Mouse (Mus musculus) ovary, adult 18-20 months (tissue): ENCODE measurements around the gene Dld.

Experiments
- DNase-seq: peaks from one replicate; pipeline ENCODE4 v3.0.0; 2022; ENCODE audit warnings: low spot score, mixed read lengths

Gene Dld

DNA sequence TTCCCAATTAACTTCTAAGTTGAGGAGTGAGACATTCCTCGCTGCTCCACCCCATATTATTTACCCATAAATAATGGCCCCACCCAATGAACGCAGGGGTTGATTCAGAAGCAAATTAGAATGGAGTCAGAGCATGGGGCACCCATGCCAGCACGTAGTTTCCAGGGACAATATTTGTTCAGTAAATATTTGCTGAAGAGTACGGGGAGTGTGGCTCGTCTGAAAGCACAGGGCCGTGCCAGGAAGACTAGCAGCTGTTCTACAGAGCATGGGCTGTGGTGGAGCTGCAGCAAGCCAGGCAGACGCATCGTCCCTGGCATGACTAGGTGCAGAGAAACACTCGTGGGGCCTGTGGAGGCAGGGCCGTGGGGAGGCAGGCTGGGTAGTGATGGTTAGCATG is 56.7 kb downstream of the Dld start:
- no peak for DNase-seq

DNA sequence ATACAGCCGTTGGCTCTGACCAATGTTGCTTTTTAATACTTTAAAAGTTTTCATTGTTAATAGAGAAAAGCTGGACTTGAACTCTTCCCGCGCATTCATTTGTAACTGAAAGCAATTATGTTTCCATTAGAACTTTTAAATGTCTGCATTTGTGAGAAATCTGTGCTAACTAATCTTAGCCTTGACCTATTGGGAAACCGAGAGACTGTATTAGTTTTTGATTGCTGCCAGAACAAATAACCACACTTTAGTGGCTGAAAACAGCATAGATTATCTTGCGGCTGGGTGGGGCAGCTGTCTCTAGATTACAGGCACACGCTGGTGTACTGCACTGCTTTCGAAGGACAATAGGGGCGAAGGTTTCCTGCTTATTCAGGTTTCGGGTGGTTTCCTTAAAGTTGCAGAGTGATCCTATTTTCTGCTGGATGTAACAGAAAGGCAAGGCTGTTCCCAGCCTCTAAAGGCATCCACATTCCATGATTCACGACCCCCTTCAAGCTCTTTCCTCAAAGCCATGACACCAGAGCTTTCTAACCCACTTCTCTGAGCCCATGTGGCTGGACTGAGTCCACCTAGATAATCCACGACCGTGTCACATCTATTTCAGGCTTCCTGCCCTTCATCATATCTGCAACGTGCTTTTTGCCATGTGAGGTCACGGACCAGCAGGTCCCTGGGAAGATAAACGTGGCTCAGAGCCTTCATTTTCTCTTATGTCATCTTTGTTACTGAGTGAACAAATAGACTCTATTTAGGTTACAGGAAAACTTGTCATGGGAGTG is 57.7 kb downstream of the Dld start:
- DNase-seq: no peak

DNA sequence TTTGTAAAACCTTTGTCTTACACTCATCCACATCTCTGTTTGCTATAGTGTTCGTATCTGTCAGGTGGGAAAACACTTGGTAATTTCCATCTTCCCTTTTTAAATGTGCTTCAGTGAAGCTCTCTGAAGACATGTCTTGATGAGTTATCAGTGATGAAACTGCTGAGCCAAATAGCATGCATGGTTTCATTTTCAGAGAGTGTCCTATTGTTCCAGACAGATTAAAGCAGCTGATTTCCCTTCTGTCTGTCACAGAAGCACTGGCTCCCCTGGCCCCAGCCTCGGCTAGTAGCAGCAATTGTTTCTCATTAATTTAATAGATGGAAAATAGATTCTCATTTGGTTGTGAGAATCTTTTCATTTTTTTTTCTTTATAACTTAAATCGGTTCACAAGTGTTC is 60.3 kb downstream of the Dld start:
- no peak for DNase-seq

DNA sequence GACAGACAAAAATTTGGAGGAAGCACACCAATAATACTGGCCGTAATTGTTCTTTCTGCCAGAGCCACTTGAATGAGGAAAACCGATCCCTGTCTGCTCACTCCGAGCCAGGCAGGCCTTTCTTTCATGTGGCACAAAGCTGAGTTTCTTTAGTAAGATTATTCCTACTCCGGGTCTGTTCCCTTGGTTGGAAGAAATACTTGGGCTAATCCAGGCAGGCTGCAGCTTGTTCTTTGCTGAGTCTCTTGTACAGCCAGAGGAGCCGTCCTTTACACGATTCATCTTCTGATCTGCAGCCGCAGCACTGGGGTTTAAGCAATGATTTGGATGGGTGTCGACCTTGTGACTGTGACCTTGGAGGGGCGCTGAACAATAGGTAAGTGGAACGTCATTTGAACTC is 62.2 kb downstream of the Dld start:
- no peak for DNase-seq

DNA sequence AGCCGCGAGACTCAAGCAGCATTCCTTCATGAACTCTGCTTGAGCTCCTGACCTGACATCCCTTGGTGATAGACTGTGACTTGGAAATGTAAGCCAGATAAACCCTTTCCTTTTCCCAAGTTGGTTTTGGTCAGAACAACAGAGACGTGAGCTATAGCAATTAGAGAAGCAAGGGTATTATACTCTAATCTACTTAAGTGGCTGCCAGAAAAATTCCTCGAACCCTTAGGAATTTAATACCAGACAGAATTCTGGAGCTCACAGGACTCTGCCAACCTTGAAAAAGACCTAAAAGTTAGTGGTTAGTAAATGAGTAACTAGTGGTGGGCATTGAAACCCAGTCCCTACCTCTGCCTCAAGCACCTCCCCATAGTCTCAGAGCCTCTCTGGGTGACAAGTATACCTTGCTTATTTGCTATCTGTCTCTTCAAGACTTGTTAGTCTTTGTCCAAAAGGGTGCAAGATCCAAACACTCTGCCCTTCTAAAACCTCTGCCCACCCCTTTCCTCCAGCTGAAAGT is 67.6 kb downstream of the Dld start:
- DNase-seq: no peak

DNA sequence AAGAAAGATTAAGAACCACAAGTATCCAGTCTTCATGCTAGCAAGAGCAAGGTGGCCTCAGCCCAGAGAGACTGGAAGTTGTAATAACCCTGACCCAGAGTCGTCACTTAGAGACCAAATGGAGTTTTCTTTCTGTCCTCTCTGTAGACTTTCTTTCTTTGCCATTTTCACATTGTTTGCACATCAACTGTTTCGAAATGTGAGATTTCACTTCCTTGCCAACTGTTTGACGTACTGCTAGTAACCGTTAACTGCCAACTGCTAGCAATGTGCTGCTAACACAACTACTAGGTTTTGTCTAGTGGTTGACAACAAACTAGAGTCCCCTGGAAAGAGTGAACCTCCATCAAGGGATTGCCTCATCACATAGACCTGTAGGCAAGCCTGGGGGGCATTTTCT is 68.1 kb downstream of the Dld start:
- no peak for DNase-seq

DNA sequence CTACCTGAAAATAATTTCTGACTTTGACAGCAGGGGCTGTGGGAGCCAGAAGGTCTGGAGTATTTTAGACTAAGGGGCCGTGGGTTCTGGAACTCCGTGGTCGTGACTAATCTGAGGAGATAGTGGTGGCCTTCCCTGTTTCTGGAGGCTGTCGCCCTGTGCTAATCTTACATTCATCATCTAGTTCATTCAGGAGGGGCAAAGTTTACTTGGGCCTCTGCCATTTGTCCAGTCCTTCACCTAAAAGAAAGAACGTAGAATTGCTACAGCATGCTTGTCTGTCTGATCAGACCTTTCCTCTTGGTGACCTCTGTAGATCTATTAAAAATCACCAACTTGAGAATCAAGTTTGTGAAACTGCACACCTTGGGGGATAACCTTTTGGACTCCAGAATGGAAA is 69.0 kb downstream of the Dld start:
- DNase-seq: no peak
